Mouse (Mus musculus) heart, postnatal 25 days (tissue): ENCODE measurements around the gene Tbc1d9. TPM values are rescaled to one million over a fixed set of nuclear protein-coding genes. Genes with fewer than 3 reads are reported as not detected.

Source experiments
- DNase-seq: peaks from one replicate; pipeline ENCODE4 v3.0.0; 2022; ENCODE audit warnings: low spot score
- intact Hi-C: fragments of 180-260 bp; cut with DNase I; formaldehyde crosslinking; loops from one replicate; pipeline ENCODE4 v1.15.1; 2025
- total RNA-seq, 2 experiments: library from RNA; stranded (reverse); gene quantifications; 2 replicates each; pipeline ENCODE4 v1.2.3; 2021

Gene Tbc1d9
- total RNA-seq = 1 to 10 TPM; 2.1 to 2.8 TPM

GRCm38 (mm10) chr8:83165235-83165930 lies at the start of gene Tbc1d9:
Gene Tbc1d9, plus strand, starts transcription at chr8:83165352.
- peak; percentile 60 for DNase-seq
- intact Hi-C loops = loop anchor here (5.0 kb wide), 1 partner anchor 63 kb away; no protein-coding TSS in a partner anchor

GRCm38 (mm10) chr8:83135086-83135485 lies 30.1 kb upstream of the Tbc1d9 start:
- DNase-seq = no peak
- intact Hi-C loops = no loop called here

DNA sequence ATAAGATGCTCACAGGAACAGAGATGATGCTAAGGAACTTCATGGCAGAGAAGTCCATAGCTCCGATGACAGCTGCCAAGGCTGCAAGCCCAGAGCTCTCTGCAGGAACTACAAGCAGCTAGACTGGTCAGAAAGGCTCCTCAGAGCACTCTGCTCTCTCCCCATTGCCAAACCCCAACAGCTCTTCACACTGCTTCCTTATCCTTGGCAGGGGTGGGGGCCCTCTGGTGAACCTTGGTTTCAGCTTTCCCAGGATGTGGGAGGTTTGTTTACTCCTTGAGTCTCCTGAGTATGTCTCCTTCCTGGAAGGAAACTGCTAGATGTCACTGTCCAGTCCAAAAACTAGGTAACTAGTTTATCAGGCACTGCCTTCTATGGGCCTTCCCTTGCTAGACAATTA lies 25.1 kb upstream of the Tbc1d9 start:
- DNase-seq = no peak
- intact Hi-C loops = no loop called here

- DNase-seq = no peak
- intact Hi-C loops = no loop called here
Measured at GRCm38 (mm10) chr8:83140701-83141111, 24.4 kb upstream of the Tbc1d9 start.

DNA sequence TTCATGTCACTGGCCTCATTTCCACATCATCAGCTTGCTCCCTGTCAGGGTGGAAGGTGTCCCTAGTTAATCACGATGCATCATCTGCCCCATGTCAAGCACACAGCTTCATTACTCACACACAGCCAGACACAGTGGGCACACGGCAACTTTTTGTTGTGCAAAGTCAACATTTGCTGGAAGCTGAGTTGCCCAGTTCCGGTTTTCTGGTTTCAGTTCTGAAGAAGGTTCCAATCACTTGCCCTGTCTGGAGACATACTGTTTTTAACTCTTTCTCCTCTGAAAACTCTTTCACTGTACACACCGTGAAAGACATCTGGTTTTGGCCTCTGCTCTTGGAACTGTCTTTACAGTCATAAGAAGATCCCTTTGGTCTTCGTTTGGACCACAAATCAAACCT lies 23.8 kb upstream of the Tbc1d9 start:
- intact Hi-C loops = no loop called here
- no peak for DNase-seq

DNA sequence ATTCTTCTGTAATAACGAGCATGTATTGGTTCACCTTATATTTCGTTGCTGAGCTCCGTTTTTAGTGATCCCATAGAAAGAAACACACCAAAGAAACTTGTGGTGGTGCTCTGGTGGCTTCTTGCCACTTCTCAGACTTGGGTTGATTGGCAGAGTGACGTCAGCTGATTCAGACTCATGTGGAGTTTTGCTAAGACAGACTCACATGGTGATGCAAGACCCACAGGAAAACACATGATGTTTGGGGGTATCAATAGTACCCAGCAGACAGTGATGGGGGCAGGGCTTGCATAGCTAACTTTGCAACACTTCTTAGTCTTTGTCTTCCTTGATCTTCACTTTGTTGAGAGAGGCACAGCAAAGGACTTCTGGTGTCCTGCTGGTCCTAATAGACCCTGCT lies 20.6 kb upstream of the Tbc1d9 start:
- no peak for DNase-seq
- intact Hi-C loops = no loop called here

DNA sequence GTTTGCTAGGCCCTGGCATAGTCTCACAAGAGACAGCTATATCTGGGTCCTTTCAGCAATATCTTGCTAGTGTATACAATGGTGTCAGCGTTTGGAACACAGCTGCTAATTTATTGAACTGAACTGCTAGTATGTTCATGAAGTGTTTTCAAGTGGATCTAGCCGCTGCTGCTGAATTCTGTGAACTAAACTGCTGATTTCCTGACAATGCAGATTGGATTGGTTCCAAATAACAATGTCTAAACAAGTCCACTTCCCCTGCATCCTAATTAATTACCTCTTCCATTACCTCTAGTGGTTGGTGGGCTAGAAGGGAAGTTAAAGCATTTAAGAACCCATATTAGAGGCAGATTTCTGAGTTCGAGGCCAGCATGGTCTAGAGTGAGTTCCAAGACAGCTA lies 19.7 kb upstream of the Tbc1d9 start:
- DNase-seq = no peak
- intact Hi-C loops = no loop called here

DNA sequence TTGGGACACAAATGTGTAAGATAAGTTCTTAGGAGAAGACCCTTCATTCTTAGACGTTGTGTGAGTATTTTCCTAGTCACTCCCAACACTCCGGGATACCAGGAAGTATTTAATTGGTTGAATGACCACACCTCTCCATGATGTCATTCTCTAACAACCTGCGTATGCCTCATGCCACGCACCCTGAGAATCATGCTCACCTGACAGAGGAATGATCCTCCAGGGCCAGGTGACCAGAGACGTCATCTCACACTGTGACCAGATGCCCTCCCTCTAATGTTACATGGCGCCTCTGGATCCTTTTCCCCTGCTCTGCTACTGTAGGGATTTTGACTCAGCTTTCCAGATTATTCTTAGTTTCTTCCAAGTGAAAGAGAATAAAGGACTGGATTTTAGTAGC lies 16.0 kb upstream of the Tbc1d9 start:
- no peak for DNase-seq
- intact Hi-C loops = no loop called here

DNA sequence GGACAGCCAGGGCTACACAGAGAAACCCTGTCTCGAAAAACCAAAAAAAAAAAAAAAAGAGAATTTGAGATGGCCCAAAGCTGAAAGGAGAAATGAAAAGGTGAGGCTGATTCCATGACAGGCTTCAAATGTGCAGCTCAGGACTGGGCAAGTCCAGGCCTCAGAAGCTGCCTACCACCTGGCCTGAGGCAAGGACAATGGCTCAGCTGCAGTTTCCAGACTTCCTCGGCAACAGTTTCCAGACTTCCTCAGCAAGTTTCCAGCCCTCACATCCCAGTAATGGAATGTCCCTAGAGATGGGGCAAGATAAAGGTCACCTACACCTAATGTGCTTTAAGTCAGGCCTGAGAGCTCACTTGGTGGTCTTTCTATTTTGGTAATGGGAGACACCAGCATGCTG lies 13.1 kb upstream of the Tbc1d9 start:
- intact Hi-C loops = no loop called here
- no peak for DNase-seq

DNA sequence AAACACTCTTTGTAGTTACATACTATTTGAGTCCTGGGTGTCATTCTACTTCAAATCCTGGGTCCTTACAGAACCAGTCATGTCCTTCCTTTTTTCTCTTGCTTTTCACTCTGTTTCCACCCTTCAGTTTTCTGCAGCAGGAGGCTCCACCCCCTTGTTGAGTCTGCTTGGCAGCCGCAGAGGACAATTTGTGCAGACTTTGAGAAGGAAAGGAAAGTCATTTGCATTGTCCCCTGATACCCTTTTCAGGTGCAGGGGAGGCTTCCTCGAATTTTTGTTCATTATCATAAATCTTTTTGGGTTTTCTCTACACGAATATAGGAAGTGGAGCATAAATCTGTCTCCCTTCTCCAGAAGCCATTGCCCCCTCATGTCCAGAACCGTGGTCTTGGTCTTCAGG lies 12.7 kb upstream of the Tbc1d9 start:
- no peak for DNase-seq
- intact Hi-C loops = no loop called here

DNA sequence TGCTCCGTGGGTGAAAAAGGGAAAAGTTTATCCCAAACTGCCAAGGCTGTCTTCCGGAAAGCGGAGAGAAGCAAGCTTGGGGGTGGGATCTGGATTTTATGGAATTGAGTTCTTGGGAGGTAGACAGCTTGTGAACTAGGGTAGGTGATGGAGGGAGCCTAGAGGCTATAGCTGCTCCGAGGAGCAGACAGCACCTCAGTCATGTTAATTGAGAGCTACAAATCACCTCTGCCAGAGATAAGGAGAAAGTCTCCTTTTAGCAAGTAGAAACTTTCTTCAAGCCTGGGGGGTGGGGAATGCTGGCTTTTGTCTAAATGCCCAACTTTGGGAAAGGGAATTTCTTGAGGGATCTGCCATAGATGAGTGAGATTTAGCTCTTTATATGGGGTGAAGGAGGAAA lies 10.0 kb upstream of the Tbc1d9 start:
- intact Hi-C loops = no loop called here
- no peak for DNase-seq

GRCm38 (mm10) chr8:83158971-83159370 lies 6.2 kb upstream of the Tbc1d9 start:
- intact Hi-C loops = no loop called here
- no peak for DNase-seq

DNA sequence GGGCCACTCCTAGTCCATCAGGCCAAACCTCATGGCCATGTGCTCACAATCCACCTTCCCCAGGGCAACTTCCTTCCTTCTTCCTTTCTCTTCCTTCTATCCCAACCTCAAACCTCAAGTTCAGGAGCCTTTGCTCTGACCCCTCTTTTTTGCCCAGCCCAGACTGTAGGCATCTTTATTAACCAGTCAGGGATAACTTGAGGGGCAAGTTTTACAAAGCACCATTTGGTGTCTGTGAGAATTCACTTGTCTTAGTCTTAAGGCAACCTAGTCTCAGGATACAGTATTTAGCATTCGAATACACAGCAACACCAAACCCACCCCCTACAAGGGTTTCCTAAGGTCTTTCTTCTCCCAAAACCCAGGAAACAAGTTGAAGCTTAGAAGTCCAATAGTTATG lies 5.5 kb upstream of the Tbc1d9 start:
- intact Hi-C loops = loop anchor here (5.0 kb wide), 1 partner anchor 173 kb away; the partner anchor contains the start of gene Elmod2
- DNase-seq = no peak

DNA sequence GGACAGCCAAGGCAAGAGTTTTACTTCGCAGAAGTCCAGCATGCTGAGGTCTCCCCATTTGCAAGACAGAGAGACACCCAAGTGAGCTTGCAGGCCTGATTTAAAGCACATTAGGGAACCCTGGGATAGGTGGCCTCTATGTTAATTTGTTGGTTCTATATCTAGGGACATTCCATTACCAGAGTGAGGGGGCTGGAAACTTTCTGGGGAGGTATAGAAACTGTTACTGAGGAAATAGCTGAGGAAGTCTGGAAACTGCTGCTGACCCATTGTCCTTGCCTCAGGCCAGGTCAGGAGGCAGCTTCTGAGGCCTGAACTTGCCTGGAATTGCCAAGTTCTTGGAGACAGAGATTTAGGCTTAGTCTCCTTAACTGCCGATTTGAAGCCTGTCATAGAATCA lies 4.5 kb upstream of the Tbc1d9 start:
- intact Hi-C loops = loop anchor here (5.0 kb wide), 1 partner anchor 172 kb away; the partner anchor contains the start of gene Elmod2
- no peak for DNase-seq

- DNase-seq = peak; percentile 9
- intact Hi-C loops = loop anchor here (5.0 kb wide), 1 partner anchor 64 kb away; no protein-coding TSS in a partner anchor
Measured at GRCm38 (mm10) chr8:83165931-83166867, 1.0 kb downstream of the Tbc1d9 start, which contains the start of gene Gm10645. Gene Gm10645, minus strand, starts transcription at chr8:83166170.

GRCm38 (mm10) chr8:83167932-83168331 lies 2.8 kb downstream of the Tbc1d9 start:
- intact Hi-C loops = loop anchor here (5.0 kb wide), 1 partner anchor 66 kb away; no protein-coding TSS in a partner anchor
- DNase-seq = no peak

DNA sequence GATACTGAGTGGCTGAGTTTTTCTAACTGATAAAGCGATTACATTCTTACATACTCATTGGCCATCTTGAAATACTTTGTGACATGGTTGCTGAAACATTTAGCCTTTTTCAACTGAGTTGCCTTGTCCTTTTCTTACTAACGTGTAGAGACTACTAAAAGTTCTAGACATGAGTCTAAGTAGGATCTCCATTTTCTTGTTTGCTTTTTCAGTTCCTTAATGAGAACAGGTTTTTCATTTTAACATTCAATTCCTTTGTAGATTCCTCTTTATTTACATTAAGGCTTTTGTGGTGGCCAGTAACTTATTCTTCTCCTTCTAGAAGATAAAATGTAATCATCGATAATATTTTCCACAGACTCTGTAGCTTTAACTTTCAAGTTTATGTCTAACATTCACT lies 4.0 kb downstream of the Tbc1d9 start:
- intact Hi-C loops = loop anchor here (5.0 kb wide), 1 partner anchor 67 kb away; no protein-coding TSS in a partner anchor
- no peak for DNase-seq

GRCm38 (mm10) chr8:83169709-83170108 lies 4.6 kb downstream of the Tbc1d9 start:
- no peak for DNase-seq

GRCm38 (mm10) chr8:83170894-83171293 lies 5.7 kb downstream of the Tbc1d9 start:
- intact Hi-C loops = no loop called here
- no peak for DNase-seq

More at GRCm38 (mm10) chr8:83169709-83170108, 4.6 kb downstream of the Tbc1d9 start:
- intact Hi-C loops = loop anchor here (5.0 kb wide), 1 partner anchor 67 kb away; no protein-coding TSS in a partner anchor

DNA sequence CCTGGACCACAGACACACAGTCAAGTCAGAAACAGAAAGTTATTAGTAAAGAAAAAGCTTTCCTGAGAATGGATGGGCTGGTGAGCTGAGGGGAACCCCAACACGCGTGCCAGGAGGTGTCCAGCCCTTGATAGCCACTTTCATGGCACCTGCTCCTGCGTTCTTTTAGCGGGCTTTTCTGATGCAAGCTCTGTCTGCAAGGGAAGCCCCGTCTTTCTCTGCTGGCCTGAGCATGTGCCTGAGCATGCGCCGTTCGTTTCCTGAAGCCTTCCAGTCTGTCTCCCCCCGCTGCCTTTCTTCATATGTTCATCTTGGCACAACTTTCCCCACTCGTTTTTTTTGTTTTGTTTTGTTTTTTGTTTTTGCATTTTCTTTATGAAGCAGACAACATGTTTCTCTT lies 10.5 kb downstream of the Tbc1d9 start:
- no peak for DNase-seq
- intact Hi-C loops = no loop called here

GRCm38 (mm10) chr8:83176785-83177184 lies 11.6 kb downstream of the Tbc1d9 start:
- intact Hi-C loops = no loop called here
- DNase-seq = no peak
